Mouse (Mus musculus) ovary, postnatal 14 days (tissue): Measurements from ENCODE around the gene Hoxa10.

Source experiments
- DNase-seq: peaks from one replicate; pipeline ENCODE4 v3.0.0; 2022; ENCODE audit warnings: low spot score

Gene Hoxa10

GRCm38 (mm10) chr6:52262463-52263320 is 22.0 kb upstream of the Hoxa10 start:
- no peak for DNase-seq

GRCm38 (mm10) chr6:52261751-52262462 is 21.3 kb upstream of the Hoxa10 start:
- no peak for DNase-seq

GRCm38 (mm10) chr6:52260654-52261575 is 20.3 kb upstream of the Hoxa10 start, which contains the start of gene Hoxa13:
Hoxa13 (minus strand) TSS chr6:52260880.
- DNase-seq = no peak

GRCm38 (mm10) chr6:52259811-52260261 is 19.2 kb upstream of the Hoxa10 start:
- no peak for DNase-seq

DNA sequence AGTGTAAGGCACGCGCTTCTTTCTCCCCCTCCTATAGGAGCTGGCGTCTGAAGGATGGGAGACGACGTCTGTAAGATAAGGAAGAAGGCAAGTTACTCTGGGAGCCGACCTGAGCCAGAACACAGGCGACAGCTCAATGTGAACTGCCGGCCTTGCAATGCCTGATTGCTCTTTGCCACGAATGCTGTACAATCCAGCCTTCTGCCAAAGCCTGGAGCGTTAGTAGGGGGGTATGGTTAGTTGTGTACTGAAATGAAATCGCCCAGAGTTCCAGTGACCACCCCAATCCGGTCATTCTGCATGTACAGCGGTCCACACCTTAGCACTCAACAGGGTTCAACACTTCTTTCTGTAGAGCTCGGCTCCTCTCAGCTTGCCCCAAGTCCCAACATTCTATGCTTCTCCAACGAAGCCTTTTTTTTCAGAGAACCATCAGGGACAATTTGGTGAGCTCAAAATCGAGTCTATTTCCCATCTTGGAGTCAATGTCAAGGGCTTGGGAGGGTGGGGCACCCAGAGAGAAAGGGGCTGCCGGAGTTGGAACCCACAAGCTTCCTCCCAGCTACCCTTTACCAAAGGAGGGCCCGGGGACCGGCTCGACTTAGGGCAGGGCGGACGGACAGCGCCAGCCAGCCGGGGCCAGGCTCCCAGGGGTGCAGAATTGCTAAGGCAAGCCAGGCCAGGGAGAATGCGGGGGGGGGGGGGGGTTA is 18.6 kb upstream of the Hoxa10 start:
- DNase-seq = no peak

GRCm38 (mm10) chr6:52256956-52257355 is 16.3 kb upstream of the Hoxa10 start:
- DNase-seq = peak; percentile 77

- no peak for DNase-seq
These were observed 13.2 kb upstream of the Hoxa10 start for GRCm38 (mm10) chr6:52253511-52254500.

- no peak for DNase-seq
These were observed 12.2 kb upstream of the Hoxa10 start for GRCm38 (mm10) chr6:52252775-52253376.

- DNase-seq = no peak
These were observed 11.5 kb upstream of the Hoxa10 start for GRCm38 (mm10) chr6:52252016-52252774.

GRCm38 (mm10) chr6:52251177-52251879 is 10.7 kb upstream of the Hoxa10 start:
- DNase-seq = no peak

GRCm38 (mm10) chr6:52249826-52250225 is 9.2 kb upstream of the Hoxa10 start:
- no peak for DNase-seq

DNA sequence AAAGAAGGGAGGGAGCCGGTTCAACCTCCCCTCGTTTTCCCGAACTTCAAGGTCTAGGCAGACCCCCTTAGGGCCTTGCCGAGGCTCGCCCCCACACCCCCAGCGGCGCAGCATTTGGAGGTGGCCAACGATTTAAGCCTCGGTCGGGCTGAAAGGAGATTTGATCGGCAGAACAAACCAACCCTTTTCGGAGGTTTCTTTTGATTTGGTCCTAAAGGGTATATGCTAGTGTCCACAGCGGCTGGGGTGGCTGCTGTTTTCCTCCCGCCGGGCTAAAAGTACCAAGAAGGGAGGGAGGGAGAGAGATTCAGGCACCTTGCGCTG is 8.7 kb upstream of the Hoxa10 start:
- DNase-seq = no peak

DNA sequence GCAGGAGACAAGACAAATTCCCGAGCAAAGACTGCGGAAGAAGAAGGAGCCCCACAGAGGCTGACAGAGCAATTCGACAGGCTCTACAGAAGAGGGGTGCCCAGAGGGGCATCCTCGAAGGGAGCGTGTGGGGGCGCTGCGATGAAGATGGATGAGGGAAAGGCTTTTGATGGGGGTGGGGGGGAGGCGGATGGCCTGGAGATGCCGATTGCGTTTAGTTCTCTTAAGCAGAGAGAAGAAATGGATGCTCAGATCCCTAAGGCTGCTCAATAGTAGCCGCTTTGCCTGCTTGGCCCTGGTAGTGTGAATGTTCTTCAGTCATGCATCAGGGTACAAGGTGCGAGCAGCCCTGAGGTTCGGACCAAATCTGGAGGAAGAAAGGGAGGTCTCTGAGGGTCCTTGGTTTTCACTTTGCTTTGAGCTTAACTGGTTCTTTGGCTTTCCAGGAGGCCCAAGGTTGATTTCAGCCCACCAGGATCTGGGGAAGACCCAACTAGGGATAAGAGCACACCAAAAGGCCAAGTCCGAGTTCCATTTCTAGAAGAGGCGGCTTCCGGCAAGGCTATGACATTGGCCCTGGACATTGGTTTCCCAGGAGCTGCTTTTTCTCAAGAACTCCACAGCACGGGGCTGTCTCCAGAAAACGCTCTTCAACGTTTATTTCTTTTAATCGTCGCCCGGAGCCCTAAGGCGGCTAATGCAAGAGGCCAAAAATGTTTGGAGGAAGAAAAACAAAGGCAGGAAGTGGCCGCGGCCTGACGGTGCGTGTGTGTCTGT is 8.2 kb upstream of the Hoxa10 start:
- no peak for DNase-seq

DNA sequence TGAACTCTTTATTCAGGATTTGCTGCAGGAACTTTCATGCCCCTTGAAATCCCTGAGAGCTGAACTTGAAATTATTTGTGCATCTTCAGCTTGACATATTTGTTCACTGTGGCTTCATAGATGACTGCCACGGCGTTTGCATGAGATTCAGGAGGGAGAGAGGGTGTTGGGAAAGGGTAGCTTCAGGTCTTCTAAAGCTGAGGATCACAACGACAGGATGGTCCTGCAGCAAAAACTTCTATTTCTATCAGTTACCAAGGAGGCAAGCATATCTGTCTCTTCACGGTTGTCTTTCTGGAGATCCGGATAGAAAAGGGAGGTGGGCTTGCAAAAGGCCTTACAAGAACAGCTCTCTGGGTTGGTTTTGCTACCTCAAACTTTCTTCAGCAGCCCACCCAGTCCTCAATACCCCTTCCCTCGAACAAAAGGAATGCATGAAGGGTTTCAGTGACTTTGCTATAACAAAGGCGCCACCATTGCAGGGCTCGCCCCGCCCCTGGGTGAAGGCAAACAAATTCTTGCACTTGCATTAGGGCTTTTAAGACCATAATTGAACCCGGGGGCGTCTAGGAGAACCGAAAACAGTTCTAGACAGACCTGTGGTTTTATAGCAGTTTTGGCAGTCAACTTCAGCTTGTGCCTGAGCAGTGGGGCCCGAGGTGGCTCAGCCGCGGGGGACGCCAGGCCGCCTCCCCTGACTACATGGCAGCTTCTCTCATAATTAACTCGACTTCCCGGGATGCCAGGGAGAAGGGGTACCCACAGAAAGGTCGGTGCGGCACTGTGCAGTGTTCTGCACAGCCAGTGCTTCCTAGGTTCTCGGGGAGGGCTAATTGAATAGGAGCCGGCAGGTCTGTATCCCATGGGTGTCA is 7.3 kb upstream of the Hoxa10 start:
- DNase-seq = no peak

- DNase-seq = no peak
These were observed 6.3 kb upstream of the Hoxa10 start for GRCm38 (mm10) chr6:52246916-52247315.

- no peak for DNase-seq
These were observed 5.7 kb upstream of the Hoxa10 start for GRCm38 (mm10) chr6:52246403-52246803.

DNA sequence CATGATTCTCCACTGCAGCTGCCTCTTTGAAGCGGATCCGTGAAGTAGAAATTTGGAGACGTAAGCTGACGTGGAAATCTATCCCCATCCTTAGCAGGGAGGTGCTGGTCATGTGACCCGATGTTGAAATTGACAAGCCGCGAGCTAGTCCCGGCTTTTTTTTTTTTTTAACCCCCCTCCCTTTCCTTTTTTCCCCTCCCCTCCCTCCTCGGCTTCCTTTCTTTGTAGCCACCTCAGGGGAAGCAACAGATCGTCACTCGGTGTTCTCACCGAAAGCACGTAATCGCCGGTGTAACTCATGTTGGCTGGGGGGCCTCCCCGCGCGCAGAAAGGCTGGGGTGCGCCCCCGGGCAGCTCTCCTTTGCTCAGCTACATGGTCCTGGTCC is 5.1 kb upstream of the Hoxa10 start, which contains the start of gene Hoxa11:
Gene Hoxa11 (minus strand): TSS at position 54 of the 386 bp plus-strand sequence.
- no peak for DNase-seq
